Mouse (Mus musculus) myocyte (in vitro differentiated cells): ENCODE results near the gene Herc2. TPM values are rescaled to one million over a fixed set of nuclear protein-coding genes. Genes with fewer than 3 reads are reported as not detected.

Experiments
- H3K27me3 ChIP-seq: one replicate; pipeline ENCODE4 v1.6.1; 2011; ENCODE audit not compliant: control insufficient read depth, insufficient read depth, insufficient read length
- H3K36me3 ChIP-seq: one replicate; pipeline ENCODE4 v1.6.1; 2011; ENCODE audit not compliant: control insufficient read depth, insufficient read depth
- H3K4me2 ChIP-seq: one replicate; pipeline ENCODE4 v1.6.1; 2011; ENCODE audit warnings: low read depth, control low read depth
- H3K4me3 ChIP-seq: one replicate; pipeline ENCODE4 v1.5.1; 2011; ENCODE audit warnings: mild to moderate bottlenecking, control low read depth, moderate library complexity
- H3K79me2 ChIP-seq: one replicate; pipeline ENCODE4 v1.6.1; 2011; ENCODE audit not compliant: control insufficient read depth, insufficient read depth
- H3ac ChIP-seq: one replicate; pipeline ENCODE4 v1.6.1; 2011; ENCODE audit not compliant: control insufficient read depth, insufficient read length
- CEBPB ChIP-seq: IDR thresholded peaks from 2 replicates; pipeline ENCODE4 v1.6.1; 2011; ENCODE audit warnings: mild to moderate bottlenecking, moderate library complexity; ENCODE audit not compliant: poor library complexity, insufficient read depth, severe bottlenecking
- E2F4 ChIP-seq: IDR thresholded peaks from one replicate; pipeline ENCODE4 v1.6.1; 2011; ENCODE audit warnings: mild to moderate bottlenecking, control low read depth, moderate library complexity; ENCODE audit not compliant: insufficient read depth
- MAX ChIP-seq: IDR thresholded peaks from one replicate; pipeline ENCODE4 v1.6.1; 2011; ENCODE audit warnings: low read depth, mild to moderate bottlenecking, control low read depth
- MYOD1 ChIP-seq, 3 experiments: IDR thresholded peaks; one replicate each; pipeline ENCODE4 v1.6.1; 2011; ENCODE audit warnings: control low read depth in 2 of 3, low read depth in 2 of 3, mild to moderate bottlenecking in 2 of 3, moderate library complexity in 1 of 3; ENCODE audit not compliant: insufficient read length in 2 of 3, control insufficient read depth in 1 of 3
- MYOG ChIP-seq, 3 experiments: IDR thresholded peaks; one replicate each; pipeline ENCODE4 v1.6.1; 2011; ENCODE audit warnings: control low read depth in 2 of 3, low read depth in 2 of 3, mild to moderate bottlenecking in 2 of 3; ENCODE audit not compliant: insufficient read length in 2 of 3, control insufficient read depth in 1 of 3, insufficient read depth in 1 of 3
- POLR2A ChIP-seq: IDR thresholded peaks from one replicate; pipeline ENCODE4 v1.6.1; 2011; ENCODE audit warnings: low read depth, mild to moderate bottlenecking, control low read depth, moderate library complexity; ENCODE audit not compliant: insufficient read length
- POLR2AphosphoS2 ChIP-seq: IDR thresholded peaks from one replicate; pipeline ENCODE4 v1.6.1; 2011; ENCODE audit warnings: low read depth, control low read depth; ENCODE audit not compliant: insufficient read length
- REST ChIP-seq: IDR thresholded peaks from one replicate; pipeline ENCODE4 v1.6.1; 2011; ENCODE audit warnings: mild to moderate bottlenecking, control low read depth, moderate library complexity; ENCODE audit not compliant: insufficient read depth, insufficient read length
- SRF ChIP-seq: IDR thresholded peaks from one replicate; pipeline ENCODE4 v1.6.1; 2011; ENCODE audit warnings: low read depth; ENCODE audit not compliant: control insufficient read depth, insufficient read length
- TCF12 ChIP-seq: IDR thresholded peaks from one replicate; pipeline ENCODE4 v1.6.1; 2011; ENCODE audit warnings: mild to moderate bottlenecking, control low read depth; ENCODE audit not compliant: poor library complexity, insufficient read depth, severe bottlenecking
- TCF3 ChIP-seq: IDR thresholded peaks from one replicate; pipeline ENCODE4 v1.6.1; 2011; ENCODE audit warnings: low read depth, control low read depth; ENCODE audit not compliant: insufficient read length
- USF1 ChIP-seq: IDR thresholded peaks from one replicate; pipeline ENCODE4 v1.6.1; 2011; ENCODE audit warnings: low read depth, mild to moderate bottlenecking, control low read depth, moderate library complexity
- polyA plus RNA-seq: library from polyadenylated mRNA; unstranded; fragments of >200 nt; fragmentation: generic; extraction: Trizol; gene quantifications from one replicate; pipeline ENCODE4 v1.2.1, GENCODE M21; 2012; ENCODE audit warnings: missing spikeins

Herc2 gene
- polyA plus RNA-seq, 1 experiment = 10.0 TPM

- H3K27me3 ChIP-seq = no peaks in the 10 kb centered on the region
- no peak overlapping the region for H3ac ChIP-seq
- H3K36me3 ChIP-seq = peaks cover 27% of the 10 kb centered on the region
- no peaks in the 10 kb centered on the region for H3K79me2 ChIP-seq
- H3K4me3 ChIP-seq = no peak overlapping the region
- H3K4me2 ChIP-seq = no peak overlapping the region
- TF ChIP-seq TCF3 = no peak
- no peak for TF ChIP-seq MYOG (IDR thresholded peaks at IDR 0.05; ENCODE audit: control insufficient read depth in 1 of 3, insufficient read depth in 1 of 3, insufficient read length in 2 of 3, low read depth in 2 of 3)
- TF ChIP-seq TCF12 = no peak
- TF ChIP-seq CEBPB = no peak
- no peak for TF ChIP-seq REST
- no peak for TF ChIP-seq SRF
- TF ChIP-seq POLR2A = no peak
- no peak for TF ChIP-seq MAX
- TF ChIP-seq E2F4 = no peak
- TF ChIP-seq POLR2AphosphoS2 = no peak
- no peak for TF ChIP-seq MYOD1 (IDR thresholded peaks at IDR 0.05; ENCODE audit: control insufficient read depth in 1 of 3, insufficient read length in 2 of 3, low read depth in 2 of 3)
- no peak for TF ChIP-seq USF1
These were observed 39.1 kb downstream of the Herc2 start for GRCm38 (mm10) chr7:56089097-56089496.

GRCm38 (mm10) chr7:56091445-56091844 lies 41.4 kb downstream of the Herc2 start:
- no peak overlapping the region for H3ac ChIP-seq
- no peaks in the 10 kb centered on the region for H3K79me2 ChIP-seq
- H3K4me2 ChIP-seq = no peak overlapping the region
- no peak overlapping the region for H3K4me3 ChIP-seq
- TF ChIP-seq MYOD1 (IDR thresholded peaks at IDR 0.05; ENCODE audit: control insufficient read depth in 1 of 3, insufficient read length in 2 of 3, low read depth in 2 of 3) = no peak
- TF ChIP-seq REST = no peak
- TF ChIP-seq USF1 = no peak
- TF ChIP-seq E2F4 = no peak
- no peak for TF ChIP-seq TCF3
- no peak for TF ChIP-seq CEBPB
- TF ChIP-seq POLR2AphosphoS2 = no peak
- no peak for TF ChIP-seq POLR2A
- no peak for TF ChIP-seq MAX
- TF ChIP-seq MYOG (IDR thresholded peaks at IDR 0.05; ENCODE audit: control insufficient read depth in 1 of 3, insufficient read depth in 1 of 3, insufficient read length in 2 of 3, low read depth in 2 of 3) = no peak
- TF ChIP-seq TCF12 = no peak
- TF ChIP-seq SRF = no peak
- peaks cover 24% of the 10 kb centered on the region for H3K36me3 ChIP-seq
- H3K27me3 ChIP-seq = no peaks in the 10 kb centered on the region

GRCm38 (mm10) chr7:56102293-56102847 lies 52.4 kb downstream of the Herc2 start:
- peaks cover 41% of the 10 kb centered on the region for H3K36me3 ChIP-seq
- TF ChIP-seq MYOD1 (IDR thresholded peaks at IDR 0.05; ENCODE audit: control insufficient read depth in 1 of 3, insufficient read length in 2 of 3, low read depth in 2 of 3) = no peak
- no peak for TF ChIP-seq TCF12
- H3ac ChIP-seq = no peak overlapping the region
- no peak overlapping the region for H3K4me3 ChIP-seq
- no peaks in the 10 kb centered on the region for H3K79me2 ChIP-seq
- H3K27me3 ChIP-seq = no peaks in the 10 kb centered on the region
- no peak overlapping the region for H3K4me2 ChIP-seq

GRCm38 (mm10) chr7:56112999-56113398 lies 63.0 kb downstream of the Herc2 start:
- H3K4me2 ChIP-seq = no peak overlapping the region
- H3K36me3 ChIP-seq = peaks cover 23% of the 10 kb centered on the region
- H3K27me3 ChIP-seq = no peaks in the 10 kb centered on the region
- no peak overlapping the region for H3K4me3 ChIP-seq
- H3ac ChIP-seq = no peak overlapping the region
- TF ChIP-seq POLR2AphosphoS2 (no peak), CEBPB (no peak), MYOD1 (IDR thresholded peaks at IDR 0.05; ENCODE audit: control insufficient read depth in 1 of 3, insufficient read length in 2 of 3, low read depth in 2 of 3) (no peak), MYOG (IDR thresholded peaks at IDR 0.05; ENCODE audit: control insufficient read depth in 1 of 3, insufficient read depth in 1 of 3, insufficient read length in 2 of 3, low read depth in 2 of 3) (no peak), MAX (no peak), SRF (no peak), E2F4 (no peak), TCF12 (no peak), POLR2A (no peak)
- no peaks in the 10 kb centered on the region for H3K79me2 ChIP-seq

DNA sequence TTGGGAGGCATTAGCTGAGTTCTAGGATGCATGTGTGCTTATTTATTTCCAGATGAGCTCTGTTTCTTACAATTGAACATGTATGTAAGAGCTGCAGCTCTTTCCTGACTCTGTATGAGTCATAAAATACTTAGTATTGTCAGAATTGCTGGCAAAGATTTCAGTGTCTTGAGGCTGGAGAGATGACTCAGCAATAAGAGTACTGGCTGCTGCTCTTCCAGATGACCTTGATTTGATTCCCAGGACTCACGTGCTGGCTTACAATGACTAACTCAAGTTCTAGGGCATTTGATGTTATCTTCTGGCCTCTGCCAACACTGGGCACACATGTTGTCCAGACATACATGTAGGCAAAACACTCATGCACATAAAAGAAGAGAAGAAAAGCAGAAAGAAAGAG lies 64.2 kb downstream of the Herc2 start:
- H3K27me3 ChIP-seq = no peaks in the 10 kb centered on the region
- H3K36me3 ChIP-seq = peaks cover 20% of the 10 kb centered on the region
- no peak overlapping the region for H3ac ChIP-seq
- no peaks in the 10 kb centered on the region for H3K79me2 ChIP-seq
- H3K4me3 ChIP-seq = no peak overlapping the region
- no peak for TF ChIP-seq MYOG (IDR thresholded peaks at IDR 0.05; ENCODE audit: control insufficient read depth in 1 of 3, insufficient read depth in 1 of 3, insufficient read length in 2 of 3, low read depth in 2 of 3)
- TF ChIP-seq SRF = no peak
- no peak for TF ChIP-seq POLR2AphosphoS2
- TF ChIP-seq TCF3 = no peak
- TF ChIP-seq E2F4 = no peak
- no peak overlapping the region for H3K4me2 ChIP-seq
